Mouse (Mus musculus) limb, embryonic 11.5 days (tissue): ENCODE data around the gene Hoxa10. TPM values are rescaled to one million over a fixed set of nuclear protein-coding genes. Genes with fewer than 3 reads are reported as not detected.

Source experiments
- ATAC-seq: fragments of 200-750 bp; cut with Nextera tagmentation; 2 replicates; pipeline ENCODE4 v1.8.0; 2017; ENCODE audit warnings: low read depth; ENCODE audit not compliant: insufficient number of reproducible peaks, low FRiP score, low TSS enrichment
- DNase-seq: peaks from one replicate; pipeline ENCODE4 v3.0.0-alpha.2; 2015; ENCODE audit warnings: low spot score
- H3K27ac ChIP-seq: fragments of 300-500 bp; sonication (generic); replicated peaks from 2 replicates; pipeline ENCODE4 v1.5.1; 2014; ENCODE audit warnings: low read depth, mild to moderate bottlenecking, low read length
- H3K27me3 ChIP-seq: fragments of 300-500 bp; sonication (generic); 2 replicates; pipeline ENCODE4 v1.6.1; 2014; ENCODE audit warnings: mild to moderate bottlenecking, low read length, mixed read lengths; ENCODE audit not compliant: control insufficient read depth, insufficient read depth
- H3K36me3 ChIP-seq: fragments of 300-500 bp; sonication (generic); 2 replicates; pipeline ENCODE4 v1.6.1; 2014; ENCODE audit warnings: mild to moderate bottlenecking, low read length, moderate library complexity, mixed read lengths; ENCODE audit not compliant: control insufficient read depth, insufficient read depth
- H3K4me1 ChIP-seq: fragments of 300-500 bp; sonication (generic); 2 replicates; pipeline ENCODE4 v1.6.1; 2014; ENCODE audit warnings: low read length, mixed read lengths; ENCODE audit not compliant: control insufficient read depth, insufficient read depth
- H3K4me2 ChIP-seq: fragments of 300-500 bp; sonication (generic); 2 replicates; pipeline ENCODE4 v1.6.1; 2014; ENCODE audit warnings: low read depth, mild to moderate bottlenecking, moderate library complexity; ENCODE audit not compliant: severe bottlenecking
- H3K4me3 ChIP-seq: fragments of 300-500 bp; sonication (generic); 2 replicates; pipeline ENCODE4 v1.5.1; 2014; ENCODE audit warnings: low read depth, low read length
- H3K9ac ChIP-seq: fragments of 300-500 bp; sonication (generic); 2 replicates; pipeline ENCODE4 v1.6.1; 2014; ENCODE audit warnings: mild to moderate bottlenecking, low read length
- H3K9me3 ChIP-seq: fragments of 300-500 bp; sonication (generic); 2 replicates; pipeline ENCODE4 v1.6.1; 2016; ENCODE audit warnings: low read length; ENCODE audit not compliant: control insufficient read depth
- WGBS: fragments of 180-500 bp; shearing (Covaris S2); extraction: QIAGEN DNeasy Blood & Tissue Kit; methylation state at CpG from one replicate; pipeline ENCODE4 v1.1.7; 2014; 5-methylcytosine and 5-hydroxymethylcytosine counted together
- polyA plus RNA-seq: library from polyadenylated mRNA; unstranded; fragments of >200 nt; fragmentation: Nextera tagmentation; extraction: Ambion mirVana; gene quantifications from 2 replicates; pipeline ENCODE4 v1.2.1, GENCODE M21; 2014

The Hoxa10 gene
- polyA plus RNA-seq, 1 experiment from 2014 or later = 278 TPM

DNA sequence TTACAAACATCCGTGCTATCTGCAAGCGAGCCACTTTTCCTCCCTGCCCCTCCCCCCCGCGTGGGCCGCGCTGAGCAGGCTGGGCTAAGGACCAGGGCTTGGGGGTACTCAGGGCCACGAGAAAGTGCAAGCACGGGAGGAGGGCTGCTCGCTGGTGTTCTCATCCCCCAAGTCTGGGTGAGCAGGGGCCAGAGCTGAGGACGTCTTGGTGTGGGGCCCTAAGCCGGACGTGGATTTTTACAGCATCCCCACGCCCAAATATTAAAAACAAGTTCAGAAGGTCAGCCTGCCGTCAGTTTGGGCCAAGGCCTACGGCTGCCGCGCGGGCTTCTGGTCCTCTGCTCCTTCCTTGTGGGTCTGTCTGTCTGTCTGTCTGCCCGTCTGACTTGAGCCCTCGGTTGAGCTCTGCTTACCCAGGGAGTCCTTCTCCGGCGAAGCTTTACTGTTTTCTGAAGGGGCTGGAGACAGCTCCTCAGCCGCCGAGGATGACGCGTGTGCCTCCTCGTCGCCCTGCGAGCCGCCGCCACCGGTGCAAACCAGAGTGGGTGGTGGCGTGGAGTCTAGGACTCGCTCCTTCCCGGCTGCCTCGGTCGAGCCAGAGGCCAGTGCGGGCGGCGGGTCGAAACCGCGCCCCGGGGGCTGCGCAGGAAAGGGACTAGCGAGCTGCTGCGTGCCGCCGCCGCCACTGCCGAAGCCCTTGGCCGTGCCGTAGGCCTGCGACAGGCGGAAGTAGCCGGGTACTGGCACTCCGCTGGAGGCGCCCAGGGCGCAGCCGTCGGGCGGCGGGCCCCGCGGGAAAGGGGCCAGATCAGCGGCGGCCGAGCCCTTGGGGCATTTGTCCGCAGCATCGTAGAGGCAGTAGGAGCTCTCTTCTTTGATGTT, 6.9 kb downstream of the Hoxa10 start:
- Histone ChIP-seq H3K27ac (peak overlapping the region; percentile 99), H3K4me3 (peak overlapping the region; percentile 99), H3K27me3 (no peaks in the 10 kb centered on the region), H3K36me3 (peaks cover 2% of the 10 kb centered on the region), H3K9me3 (no peaks in the 10 kb centered on the region), H3K4me2 (peak overlapping the region; percentile 75), H3K4me1 (no peaks in the 10 kb centered on the region; the same call in 1 of the 2 replicates), H3K9ac (peak overlapping the region; percentile 100)
- under 1% methylated on average over 61 of the region's 70 CpGs for WGBS
- ATAC-seq = no peak
- DNase-seq = peak; percentile 74

DNA sequence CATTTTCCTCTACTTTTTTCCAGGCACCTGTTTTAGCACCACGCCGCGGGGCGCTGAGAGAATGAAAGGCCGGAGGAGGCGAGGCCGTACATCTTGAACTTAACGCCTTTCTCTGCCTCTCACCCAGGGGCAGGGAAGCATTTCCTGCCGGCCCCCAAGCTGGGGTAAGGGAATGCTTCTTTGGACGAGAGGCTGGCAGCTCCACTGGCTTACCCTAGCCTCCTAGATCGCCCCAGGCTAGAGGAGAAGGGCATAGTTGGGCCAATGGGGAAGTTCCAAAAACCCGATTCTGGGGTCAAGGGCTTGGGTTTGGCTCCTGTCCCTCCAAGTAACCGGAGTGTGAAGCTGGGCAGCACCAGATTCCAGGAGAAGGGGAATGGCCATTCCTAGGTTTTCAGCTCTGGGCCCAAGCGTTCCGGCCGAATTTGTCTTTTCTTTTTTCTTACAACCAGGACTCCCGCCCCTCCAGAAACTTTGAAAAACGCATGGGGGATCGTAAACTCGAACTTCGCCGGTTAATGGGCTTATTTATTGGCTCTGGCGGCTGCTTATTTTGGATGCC, 7.6 kb downstream of the Hoxa10 start:
- no peaks in the 10 kb centered on the region for H3K27me3 ChIP-seq
- WGBS = under 1% methylated on average over 23 of the region's 23 CpGs
- peak overlapping the region; percentile 100 for H3K9ac ChIP-seq
- peaks cover 2% of the 10 kb centered on the region for H3K36me3 ChIP-seq
- no peaks in the 10 kb centered on the region; the same call in 1 of the 2 replicates for H3K4me1 ChIP-seq
- H3K4me3 ChIP-seq = peak overlapping the region; percentile 99
- H3K27ac ChIP-seq = peak overlapping the region; percentile 99
- H3K4me2 ChIP-seq = peak overlapping the region; percentile 75
- ATAC-seq (no peak), DNase-seq (peak; percentile 72)
- H3K9me3 ChIP-seq = no peaks in the 10 kb centered on the region

DNA sequence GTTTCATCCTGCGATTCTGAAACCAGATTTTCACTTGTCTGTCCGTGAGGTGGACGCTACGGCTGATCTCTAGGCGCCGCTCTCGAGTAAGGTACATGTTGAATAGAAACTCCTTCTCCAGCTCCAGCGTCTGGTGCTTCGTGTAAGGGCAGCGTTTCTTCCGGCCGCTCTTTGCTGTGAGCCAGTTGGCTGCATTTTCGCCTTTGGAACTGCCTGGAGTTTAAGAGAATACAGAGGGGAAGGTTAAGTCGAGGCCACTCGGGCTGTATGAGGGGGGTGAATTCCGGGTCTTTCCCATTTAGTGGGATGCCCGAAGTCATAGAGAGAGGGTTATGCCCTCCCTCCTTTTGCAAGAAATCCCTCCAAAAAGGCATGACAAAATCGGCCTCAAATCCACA, 8.1 kb downstream of the Hoxa10 start:
- DNase-seq (peak; percentile 73), ATAC-seq (no peak)
- H3K4me3 ChIP-seq = peak overlapping the region; percentile 99
- H3K36me3 ChIP-seq = peaks cover 2% of the 10 kb centered on the region
- H3K9ac ChIP-seq = peak overlapping the region; percentile 100
- no peaks in the 10 kb centered on the region; the same call in 1 of the 2 replicates for H3K4me1 ChIP-seq
- H3K9me3 ChIP-seq = no peaks in the 10 kb centered on the region
- WGBS = under 1% methylated on average over 18 of the region's 18 CpGs
- H3K27ac ChIP-seq = peak overlapping the region; percentile 99
- H3K4me2 ChIP-seq = peak overlapping the region; percentile 75
- no peaks in the 10 kb centered on the region for H3K27me3 ChIP-seq

DNA sequence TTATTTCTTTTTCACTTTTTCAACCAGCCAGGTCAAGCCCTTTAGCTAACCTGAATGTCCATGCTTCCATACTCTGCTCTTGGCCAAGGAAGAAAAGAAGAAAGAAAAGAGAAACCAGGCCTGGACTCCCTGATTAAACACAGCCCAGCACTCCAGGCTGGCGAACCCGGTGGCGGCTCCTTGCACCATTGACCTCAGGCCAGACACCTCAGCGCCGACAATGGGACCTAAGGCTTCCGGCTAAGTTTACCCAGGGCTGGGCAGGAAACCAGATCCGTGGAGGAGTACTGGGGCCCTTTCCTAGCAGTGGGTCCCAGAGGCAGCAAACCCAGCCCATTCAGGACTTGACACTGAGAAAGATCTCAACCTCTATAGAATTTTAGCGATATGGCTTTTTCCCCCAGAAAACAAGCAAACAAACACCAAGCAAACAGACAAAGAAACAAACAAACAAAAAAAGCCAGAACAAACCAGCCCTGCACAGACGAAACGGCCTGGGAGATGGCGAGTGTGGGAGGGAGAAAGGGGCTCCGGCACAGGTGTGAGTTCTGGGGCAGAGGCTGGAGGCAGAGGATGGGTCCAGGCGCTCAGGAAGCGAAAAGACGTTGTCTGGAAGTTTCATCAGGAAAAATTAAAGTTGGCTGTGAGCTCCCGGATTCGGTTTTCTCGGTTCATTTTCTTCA, 8.6 kb downstream of the Hoxa10 start:
- peak overlapping the region; percentile 99 for H3K4me3 ChIP-seq

DNA sequence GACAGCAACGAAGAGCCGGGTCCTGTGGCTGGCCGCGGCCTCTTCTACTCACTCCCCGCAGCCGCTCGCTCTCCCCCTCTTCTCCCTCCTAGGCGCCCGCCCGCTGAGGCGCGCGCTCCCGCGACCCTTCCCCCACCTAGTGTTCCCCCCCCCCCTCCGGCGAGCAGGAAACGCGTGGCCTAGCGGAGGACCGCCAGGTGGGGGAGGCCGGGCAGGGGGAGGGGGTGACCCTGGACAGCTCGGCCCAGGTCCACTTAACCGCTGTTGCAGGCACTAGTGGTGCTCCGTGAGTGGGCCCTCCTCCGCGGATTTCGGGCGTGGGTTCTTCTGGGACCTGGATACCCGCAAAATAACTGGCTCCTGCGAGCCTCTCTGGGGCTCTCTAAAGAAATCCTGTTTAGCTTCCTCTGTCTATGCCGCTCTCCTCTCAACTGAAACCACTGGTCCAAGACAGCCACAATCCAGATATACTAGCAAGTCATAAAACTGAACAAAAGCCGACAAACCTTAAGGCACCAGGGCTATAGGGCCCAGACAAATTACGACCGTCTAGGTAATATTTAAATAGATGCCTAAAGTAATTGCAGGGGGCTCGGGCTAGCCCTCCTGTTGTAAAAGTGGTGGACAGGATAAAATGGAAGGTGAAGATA, 10.0 kb downstream of the Hoxa10 start, which contains the start of gene Hoxa9:
Gene Hoxa9, minus strand, starts transcription at position 574 of the 650 bp plus-strand sequence.
- H3K9me3 ChIP-seq = no peaks in the 10 kb centered on the region
- peak within 1 kb of the TSS; percentile 100 for H3K9ac ChIP-seq
- WGBS = under 1% methylated on average over 25 of the region's 36 CpGs
- DNase-seq = peak; percentile 73
- peak within 1 kb of the TSS; percentile 93 for H3K4me2 ChIP-seq
- peaks cover 4% of the 10 kb centered on the region; the same call in 1 of the 2 replicates for H3K4me1 ChIP-seq
- H3K4me3 ChIP-seq = peak within 1 kb of the TSS; percentile 99
- H3K27ac ChIP-seq = peak within 1 kb of the TSS; percentile 99
- H3K36me3 ChIP-seq = peaks cover 2% of the 10 kb centered on the region
- ATAC-seq = peak; percentile 64
- no peaks in the 10 kb centered on the region for H3K27me3 ChIP-seq

More for the DNA sequence above, 8.6 kb downstream of the Hoxa10 start:
- Histone ChIP-seq H3K9me3 (no peaks in the 10 kb centered on the region), H3K27ac (peak overlapping the region; percentile 99), H3K4me1 (peaks cover under 1% of the 10 kb centered on the region; the same call in 1 of the 2 replicates), H3K27me3 (no peaks in the 10 kb centered on the region), H3K36me3 (peaks cover 2% of the 10 kb centered on the region), H3K4me2 (peak overlapping the region; percentile 75), H3K9ac (peak overlapping the region; percentile 100)
- ATAC-seq (no peak), DNase-seq (peak; percentile 76)
- under 1% methylated on average over 18 of the region's 18 CpGs for WGBS

DNA sequence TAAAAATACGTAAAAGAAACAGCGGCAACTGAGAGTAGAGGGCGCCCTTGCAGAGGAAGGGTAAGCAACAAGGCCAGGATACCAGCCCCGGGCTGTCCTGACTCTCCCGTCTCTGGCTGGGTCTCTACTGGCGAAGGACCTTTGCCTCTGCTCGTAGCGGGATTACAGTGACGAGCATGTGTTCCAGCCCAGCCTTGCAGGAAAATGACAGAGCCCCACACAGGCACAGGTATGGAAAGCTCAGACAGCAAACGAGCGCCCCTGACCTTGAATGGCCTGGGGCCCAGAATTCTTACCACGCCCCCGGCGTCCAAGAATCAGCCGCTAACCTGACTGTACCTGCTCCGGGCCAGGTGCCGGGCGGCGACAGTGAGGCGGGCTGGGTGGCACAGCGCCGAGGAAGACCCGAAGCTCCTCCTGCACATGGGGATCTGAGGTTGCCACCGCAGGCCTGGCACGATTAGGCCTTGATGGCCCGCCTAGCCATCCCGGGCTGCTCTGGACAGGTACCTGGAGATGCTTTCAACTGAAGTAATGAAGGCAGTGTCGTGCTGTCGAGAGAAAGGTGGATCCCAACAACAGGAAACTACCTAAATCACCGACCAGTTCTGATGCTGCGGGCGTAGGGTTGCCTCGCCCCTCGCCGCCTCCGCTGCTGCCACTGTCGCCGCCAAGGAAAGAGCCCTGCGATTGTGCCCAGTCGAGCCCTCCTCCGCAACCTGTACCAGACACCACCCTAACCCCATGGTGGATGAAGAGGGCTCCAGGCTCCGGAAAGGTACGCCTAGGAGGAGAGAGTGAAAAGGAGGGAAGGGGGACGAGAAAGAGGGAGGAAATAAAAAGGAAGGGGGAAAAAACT, 10.9 kb downstream of the Hoxa10 start:
- Histone ChIP-seq H3K27me3 (no peaks in the 10 kb centered on the region), H3K9me3 (no peaks in the 10 kb centered on the region), H3K4me1 (peaks cover 4% of the 10 kb centered on the region; the same call in 1 of the 2 replicates), H3K9ac (peak overlapping the region; percentile 100), H3K27ac (peak overlapping the region; percentile 99), H3K4me2 (peak overlapping the region; percentile 93), H3K36me3 (peaks cover 2% of the 10 kb centered on the region), H3K4me3 (peak overlapping the region; percentile 99)
- WGBS = under 1% methylated on average over 44 of the region's 44 CpGs
- ATAC-seq (no peak), DNase-seq (peak; percentile 74)
